ENCODE assay signal across 9 mouse cellular contexts in the genomic region with DNA sequence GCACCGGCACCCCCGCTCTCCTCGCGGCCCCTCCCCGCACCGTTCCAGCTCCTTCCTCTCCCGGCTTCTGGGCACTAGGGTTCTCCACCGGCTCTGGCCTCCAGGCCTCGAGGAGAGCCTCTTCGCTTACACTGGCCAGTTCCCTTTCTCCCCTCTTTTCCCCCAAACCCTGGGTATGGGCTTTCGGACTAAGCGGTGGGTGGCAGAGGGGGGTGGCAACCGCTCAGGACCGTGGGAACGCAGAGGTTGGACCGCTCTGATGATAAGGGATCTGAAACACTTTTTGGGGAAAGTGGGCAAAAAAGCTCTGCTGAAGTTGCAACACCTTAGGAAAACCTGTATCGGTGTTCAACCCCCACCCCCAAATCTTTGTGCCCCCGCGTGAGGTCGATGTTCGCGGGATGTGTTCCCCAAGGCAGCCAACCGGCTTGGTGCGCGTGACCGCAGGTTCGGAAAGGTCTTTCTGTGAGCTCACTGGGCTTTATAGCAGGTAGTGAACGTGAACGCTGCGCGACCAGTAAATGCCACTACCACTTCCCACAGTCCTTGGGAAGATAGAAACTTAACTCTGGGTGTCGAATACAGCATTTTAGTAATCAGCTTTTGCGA. TPM values are rescaled to one million over a fixed set of nuclear protein-coding genes. Genes with fewer than 3 reads are reported as not detected.
DNase-seq lines count a peak whose midpoint lies in the region; ATAC-seq and TF ChIP-seq lines count a peak whose summit lies in the region.
"Had no signal": no experiment of that assay in that cellular context is flagged by ENCODE, and none has a peak within 500 bp of the region (broad histone marks: within the 10 kb centered on the region; RNA-seq: fewer than 3 reads in every experiment).

No protein-coding gene starts in this region.

- ATAC-seq in hindbrain, embryonic 12.5 days (ENCODE audit: low FRiP score) = no peak; the same call in 1 of the 2 replicates

- H3K4me2 ChIP-seq in hindbrain, embryonic 12.5 days (replicated peaks) = peak overlapping the region; percentile 95

- TF ChIP-seq POLR2A in bone marrow, adult 2 months (IDR thresholded peaks at IDR 0.05; ENCODE audit: borderline replicate concordance, control insufficient read depth, low read depth, low read length) = no peak

- H3K9me3 ChIP-seq in forebrain, embryonic 10.5 days = no peaks in the 10 kb centered on the region
- H3K9me3 ChIP-seq in hindbrain, embryonic 12.5 days (replicated peaks) = no peaks in the 10 kb centered on the region

- intact Hi-C loops in gastrocnemius, postnatal 14 days (cut with DNase I; ENCODE audit: low total_unique reads) = no loop called here

- H3K4me3 ChIP-seq in bone marrow, adult 2 months (replicated peaks; ENCODE audit: control insufficient read depth, low read depth, low read length) = peak overlapping the region; percentile 70
- peak overlapping the region; percentile 81 for H3K4me3 ChIP-seq in forebrain, embryonic 10.5 days
- H3K4me3 ChIP-seq in hindbrain, embryonic 12.5 days = peak overlapping the region; percentile 79

- TF ChIP-seq CTCF in bone marrow, adult 2 months (IDR thresholded peaks at IDR 0.05; ENCODE audit: control insufficient read depth, insufficient read depth, low read length) = no peak

- peak; percentile 37 for DNase-seq in gastrocnemius, postnatal 14 days
- no peak for DNase-seq in gastrocnemius, adult 8-10 months (ENCODE audit: low spot score in 2 of 2)
- no peak for DNase-seq in forebrain, embryonic 10.5 days (ENCODE audit: extremely low spot score, low spot score)
- DNase-seq in layer of hippocampus, adult 9-10 months (ENCODE audit: low spot score) = peak; percentile 30
- DNase-seq in lung, postnatal 25 days (ENCODE audit: low spot score) = peak; percentile 35
- peak; percentile 6 for DNase-seq in splenic B cell, adult 2 months (ENCODE audit: low read depth, low spot score)

- H3K9ac ChIP-seq in hindbrain, embryonic 12.5 days = peak overlapping the region; percentile 86

- no peaks in the 10 kb centered on the region for H3K36me3 ChIP-seq in forebrain, embryonic 10.5 days (replicated peaks)
- no peaks in the 10 kb centered on the region for H3K36me3 ChIP-seq in hindbrain, embryonic 12.5 days
- no peaks in the 10 kb centered on the region for H3K36me3 ChIP-seq in splenic B cell, adult 2 months (ENCODE audit: control insufficient read depth, insufficient read depth, low read length, poor library complexity, severe bottlenecking)
- H3K36me3 ChIP-seq: G1E had no signal

- peak overlapping the region; percentile 96 for H3K27ac ChIP-seq in bone marrow, adult 2 months (ENCODE audit: control insufficient read depth, insufficient read depth, low read depth, low read length, poor library complexity)
- peak overlapping the region; percentile 91 for H3K27ac ChIP-seq in forebrain, embryonic 10.5 days
- H3K27ac ChIP-seq in hindbrain, embryonic 12.5 days = peak overlapping the region; percentile 90

- H3K27me3 ChIP-seq in forebrain, embryonic 10.5 days (ENCODE audit: poor library complexity, severe bottlenecking) = peaks cover 49% of the 10 kb centered on the region
- H3K27me3 ChIP-seq in hindbrain, embryonic 12.5 days = peaks cover 6% of the 10 kb centered on the region; the same call in 1 of the 2 replicates
- no peaks in the 10 kb centered on the region for H3K27me3 ChIP-seq in splenic B cell, adult 2 months (ENCODE audit: control insufficient read depth, insufficient read depth, low read length, poor library complexity, severe bottlenecking)

- under 1% methylated on average over 33 of the region's 33 CpGs for WGBS in bone marrow, adult 2 months
- under 1% methylated on average over 33 of the region's 33 CpGs for WGBS in forebrain, embryonic 10.5 days
- WGBS in hindbrain, embryonic 12.5 days = under 1% methylated on average over 33 of the region's 33 CpGs

- H3K4me1 ChIP-seq in bone marrow, adult 2 months (ENCODE audit: control insufficient read depth, insufficient read depth, low read length) = no peaks in the 10 kb centered on the region
- peaks cover 29% of the 10 kb centered on the region for H3K4me1 ChIP-seq in forebrain, embryonic 10.5 days
- H3K4me1 ChIP-seq in hindbrain, embryonic 12.5 days = peaks cover 18% of the 10 kb centered on the region

RNA-seq across cellular contexts. Expression of a gene that starts 1.0 kb away (rescaled TPM):
- total RNA-seq in gastrocnemius, postnatal 14 days (2021) = 1 to 10 TPM; 1.9 to 3.3 TPM
- 1 to 10 TPM; 1.2 to 3.1 (median 1.2) TPM for total RNA-seq in gastrocnemius, adult 8-10 months (2022)
- 9.3 and 13.1 TPM in 2 replicates for polyA plus RNA-seq in bone marrow, adult 2 months (2011; ENCODE audit: insufficient read depth, insufficient read length, low replicate concordance, missing spikeins)
- 2.7 and 3.7 TPM in 2 replicates for polyA plus RNA-seq in forebrain, embryonic 10.5 days (2016; fragmentation: Nextera tagmentation; extraction: Ambion mirVana)
- 11.8 and 12.9 TPM in 2 replicates for polyA plus RNA-seq in hindbrain, embryonic 12.5 days (2016; fragmentation: Nextera tagmentation; extraction: Ambion mirVana)
- polyA plus RNA-seq: G1E had no signal

Comparison
In these comparisons a context has a peak if more than half of its experiments do, and no peak if none do; other contexts are left out.
1. DNase-seq: peak in gastrocnemius, postnatal 14 days (single experiment), layer of hippocampus, adult 9-10 months (single experiment), lung, postnatal 25 days (single experiment) and splenic B cell, adult 2 months (single experiment); none in gastrocnemius, adult 8-10 months (0 of 2) and forebrain, embryonic 10.5 days (single experiment).
2. Peak in every context shown above with its lines, with median percentiles within 50 percentile points of each other: H3K27ac ChIP-seq and H3K4me3 ChIP-seq.